Mouse (Mus musculus) E14TG2a.4 (cell line): Measurements from ENCODE around the gene 4921517D22Rik.

Experiments
- CTCF ChIP-seq: conservative IDR thresholded peaks from 2 replicates; pipeline ENCODE4 v1.5.1; 2014; ENCODE audit warnings: low read length
- POU5F1 ChIP-seq: IDR thresholded peaks from 2 replicates; pipeline ENCODE4 v1.6.1; 2014; ENCODE audit warnings: low read length, borderline replicate concordance

GRCm38 (mm10) chr13:59679306-59679705, 14.6 kb downstream of the 4921517D22Rik start:
- no peak for TF ChIP-seq CTCF
- TF ChIP-seq POU5F1, result no peak
